Mouse (Mus musculus) gastrocnemius, postnatal 25 days (tissue): ENCODE results near the gene Olfr1393. TPM values are rescaled to one million over a fixed set of nuclear protein-coding genes. Genes with fewer than 3 reads are reported as not detected.
"Not testable (repeated sequence)": the region's sequence is repeated elsewhere in the genome, so short reads cannot be mapped to it uniquely, and the experiment has no call there.

Source experiments
- DNase-seq: peaks from one replicate; pipeline ENCODE4 v3.0.0; 2022
- total RNA-seq, 2 experiments: library from RNA; stranded (reverse); gene quantifications; 1 replicate in 1 of 2; 2 replicates in 1 of 2; pipeline ENCODE4 v1.2.3; 2021

Olfr1393 gene
- total RNA-seq, 2 experiments from 2014 or later = 0.08 TPM; not detected in 1

- no peak for DNase-seq
Observed at GRCm38 (mm10) chr11:49251380-49251761, 26.7 kb upstream of the Olfr1393 start.

GRCm38 (mm10) chr11:49252048-49252447 lies 26.1 kb upstream of the Olfr1393 start:
- DNase-seq = no peak

DNA sequence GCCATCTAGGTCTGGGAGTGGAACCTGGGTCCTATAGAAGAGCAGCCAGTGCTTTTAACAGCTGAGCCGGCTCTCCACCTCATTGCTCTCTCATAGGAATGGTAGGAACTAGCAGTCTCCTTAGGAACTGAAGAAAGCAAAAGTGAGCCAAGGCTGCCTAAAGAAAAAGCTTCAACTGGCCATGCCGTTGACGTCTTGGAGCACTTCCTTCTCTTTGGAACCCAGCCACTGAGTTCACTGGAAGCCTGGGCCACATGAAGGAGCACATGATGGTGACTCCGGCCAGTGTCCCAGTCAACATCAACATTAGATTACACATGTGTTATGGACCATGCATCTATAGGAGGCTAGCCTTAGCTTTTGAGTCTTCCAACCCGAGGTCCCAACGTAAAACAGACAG lies 25.1 kb upstream of the Olfr1393 start:
- no peak for DNase-seq

- DNase-seq = no peak
Observed at GRCm38 (mm10) chr11:49259296-49259695, 18.8 kb upstream of the Olfr1393 start.

DNA sequence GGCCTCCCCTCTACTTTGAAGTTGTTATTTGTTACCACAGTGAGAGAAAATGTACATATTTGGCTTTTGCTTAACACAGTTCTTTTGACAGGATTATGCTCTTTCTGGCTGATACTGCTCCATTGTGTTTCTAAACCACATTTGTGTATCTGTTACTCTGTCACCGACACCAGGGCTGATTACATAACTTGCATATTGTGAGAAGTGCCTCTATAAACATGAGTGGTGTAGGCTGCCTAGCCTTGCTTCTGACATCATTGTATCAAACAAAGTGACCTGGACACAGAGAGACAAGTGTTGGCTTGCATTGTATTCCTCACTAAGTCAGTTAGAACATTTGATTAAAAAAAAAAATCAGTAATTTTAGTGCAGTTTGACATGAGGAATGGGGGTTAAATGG lies 18.3 kb upstream of the Olfr1393 start:
- no peak for DNase-seq

DNA sequence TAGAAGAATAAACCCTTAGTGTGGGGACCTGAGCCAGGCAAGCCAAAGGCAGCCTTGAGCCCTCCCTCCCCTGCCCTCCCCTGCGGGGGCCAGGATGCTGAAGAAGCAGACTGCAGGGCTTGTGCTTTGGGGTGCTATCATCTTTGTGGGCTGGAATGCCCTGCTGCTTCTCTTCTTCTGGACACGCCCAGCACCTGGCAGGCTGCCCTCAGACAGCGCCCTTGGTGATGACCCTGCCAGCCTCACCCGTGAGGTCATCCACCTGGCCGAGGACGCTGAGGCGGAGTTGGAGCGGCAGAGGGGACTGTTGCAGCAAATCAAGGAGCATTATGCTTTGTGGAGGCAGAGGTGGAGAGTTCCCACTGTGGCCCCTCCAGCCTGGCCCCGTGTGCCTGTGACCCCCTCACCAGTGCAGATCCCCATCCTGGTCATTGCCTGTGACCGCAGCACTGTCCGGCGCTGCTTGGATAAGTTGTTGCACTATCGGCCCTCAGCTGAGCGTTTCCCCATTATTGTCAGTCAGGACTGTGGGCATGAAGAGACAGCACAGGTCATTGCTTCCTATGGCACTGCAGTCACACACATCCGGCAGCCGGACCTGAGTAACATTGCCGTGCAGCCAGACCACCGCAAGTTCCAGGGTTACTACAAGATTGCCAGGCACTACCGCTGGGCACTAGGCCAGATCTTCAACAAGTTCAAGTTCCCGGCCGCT lies 17.3 kb upstream of the Olfr1393 start:
- DNase-seq = no peak

DNA sequence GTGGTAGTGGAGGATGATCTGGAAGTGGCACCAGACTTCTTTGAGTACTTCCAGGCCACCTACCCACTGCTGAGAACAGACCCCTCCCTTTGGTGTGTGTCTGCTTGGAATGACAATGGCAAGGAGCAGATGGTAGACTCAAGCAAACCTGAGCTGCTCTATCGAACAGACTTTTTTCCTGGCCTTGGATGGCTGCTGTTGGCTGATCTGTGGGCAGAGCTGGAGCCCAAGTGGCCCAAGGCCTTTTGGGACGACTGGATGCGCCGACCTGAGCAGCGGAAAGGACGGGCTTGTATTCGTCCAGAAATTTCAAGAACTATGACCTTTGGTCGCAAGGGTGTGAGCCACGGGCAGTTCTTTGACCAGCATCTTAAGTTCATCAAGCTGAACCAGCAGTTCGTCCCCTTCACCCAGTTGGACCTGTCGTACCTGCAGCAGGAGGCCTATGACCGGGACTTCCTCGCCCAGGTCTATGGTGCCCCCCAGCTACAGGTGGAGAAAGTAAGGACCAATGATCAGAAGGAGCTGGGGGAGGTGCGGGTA lies 16.7 kb upstream of the Olfr1393 start:
- DNase-seq = no peak

DNA sequence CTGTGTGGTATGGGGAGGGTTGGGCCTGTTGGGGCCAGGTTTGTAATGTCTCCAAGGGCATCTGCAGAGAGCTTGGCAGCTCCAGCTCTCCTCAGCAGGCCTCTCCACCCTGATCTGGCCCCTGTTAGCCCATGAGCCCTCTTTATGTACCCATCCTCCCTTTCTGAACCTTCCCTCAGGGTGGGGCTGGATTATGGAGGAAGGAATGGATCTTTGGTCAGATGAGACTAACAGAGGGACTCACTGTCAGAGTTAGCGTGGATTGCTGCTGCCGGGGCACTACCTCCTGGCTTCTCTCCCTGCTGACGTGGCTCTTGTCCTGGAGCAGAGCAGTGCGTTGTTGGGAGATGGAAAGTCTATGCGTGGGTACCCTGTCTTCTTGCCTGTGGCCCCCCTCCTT lies 15.8 kb upstream of the Olfr1393 start:
- no peak for DNase-seq

- no peak for DNase-seq
Observed at GRCm38 (mm10) chr11:49263149-49263548, 15.0 kb upstream of the Olfr1393 start.

DNA sequence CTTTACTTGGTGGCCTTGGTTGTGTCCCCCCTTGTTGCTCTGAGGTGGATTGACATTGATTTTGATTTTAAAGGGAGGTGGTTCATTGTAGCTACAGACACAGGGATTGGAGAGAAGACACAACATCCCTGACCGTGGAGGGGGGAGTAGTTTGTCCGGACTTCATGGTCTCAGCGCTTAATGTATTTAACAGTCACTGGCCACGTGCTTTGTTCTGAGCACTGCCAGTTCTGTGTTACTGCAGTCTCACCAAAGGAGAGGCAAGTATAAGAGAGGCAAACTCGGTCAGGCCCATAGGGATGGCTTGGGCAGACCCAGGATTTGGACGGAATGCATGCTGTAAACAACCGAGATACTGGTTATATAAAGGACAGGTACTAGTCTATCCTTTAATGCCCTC lies 14.0 kb upstream of the Olfr1393 start:
- no peak for DNase-seq

- DNase-seq = no peak
Observed at GRCm38 (mm10) chr11:49264622-49265021, 13.5 kb upstream of the Olfr1393 start.

GRCm38 (mm10) chr11:49265101-49265500 lies 13.0 kb upstream of the Olfr1393 start:
- DNase-seq = no peak

DNA sequence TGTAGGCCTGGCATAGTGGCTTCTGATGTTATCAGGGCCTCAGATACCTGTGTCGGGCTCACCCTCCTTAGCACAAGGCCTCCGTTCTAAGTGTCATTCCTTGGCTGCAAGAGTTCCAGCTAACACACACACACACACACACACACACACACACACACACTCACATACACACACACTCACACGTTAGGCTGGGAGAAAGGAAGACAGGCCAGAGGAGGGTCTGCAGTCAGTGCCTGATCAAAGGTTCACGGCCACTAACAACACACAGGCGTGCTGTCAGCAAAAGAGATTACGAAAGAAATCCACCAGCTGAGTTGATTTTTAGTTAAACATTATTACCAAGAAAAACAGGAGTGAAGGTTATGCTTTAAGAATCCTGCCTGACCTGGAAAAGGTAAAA lies 11.4 kb upstream of the Olfr1393 start:
- no peak for DNase-seq

- no peak for DNase-seq
Observed at GRCm38 (mm10) chr11:49267316-49267715, 10.8 kb upstream of the Olfr1393 start.

DNA sequence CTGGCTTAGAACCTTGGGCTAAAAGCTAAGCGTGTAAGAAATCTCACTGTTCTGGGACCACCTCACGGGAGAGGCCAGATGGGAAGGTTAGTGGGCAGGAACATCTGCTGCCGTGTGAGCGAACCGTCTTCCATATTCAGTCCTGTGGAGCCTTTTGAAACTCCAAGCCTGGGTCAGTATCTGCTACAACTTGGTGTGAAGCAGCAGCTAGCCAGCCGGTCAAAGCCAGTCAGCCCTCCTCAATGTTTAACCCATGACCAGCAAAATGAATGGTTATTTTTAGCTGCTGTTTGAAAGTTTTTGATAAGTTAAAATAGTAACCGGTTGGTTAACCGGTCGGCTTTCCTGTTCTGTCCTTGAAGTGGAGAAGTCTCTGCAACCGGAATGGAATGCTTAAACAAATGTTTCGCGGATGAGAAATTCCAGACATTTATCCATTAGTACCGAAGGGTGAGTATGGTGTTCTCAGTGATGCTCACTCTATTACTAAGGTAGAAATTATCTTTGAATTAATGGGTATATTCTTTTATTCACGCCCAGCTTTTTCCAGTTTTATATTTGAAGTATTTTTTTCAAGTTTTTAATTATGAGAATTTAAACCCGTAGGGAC lies 10.0 kb upstream of the Olfr1393 start:
- no peak for DNase-seq

DNA sequence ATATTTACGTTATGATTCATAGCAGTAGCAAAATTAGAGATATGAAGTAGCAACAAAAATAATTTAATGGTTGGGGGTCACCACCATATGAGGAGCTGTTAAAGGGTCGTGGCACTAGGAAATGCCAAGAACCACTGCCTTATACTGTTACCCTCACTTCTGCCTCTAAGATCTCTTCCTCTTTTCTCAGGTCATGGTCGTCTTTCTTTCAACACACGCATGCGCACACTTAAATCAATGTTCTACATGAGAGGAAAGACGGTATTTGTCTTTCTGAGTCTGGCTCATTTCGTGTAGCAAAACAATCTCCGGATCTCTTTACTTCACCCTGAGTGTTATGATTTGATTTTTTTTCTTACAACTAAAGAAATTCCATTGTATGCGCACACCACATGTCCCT lies 8.3 kb upstream of the Olfr1393 start:
- no peak for DNase-seq

- DNase-seq = no peak
Observed at GRCm38 (mm10) chr11:49270368-49270767, 7.7 kb upstream of the Olfr1393 start.

DNA sequence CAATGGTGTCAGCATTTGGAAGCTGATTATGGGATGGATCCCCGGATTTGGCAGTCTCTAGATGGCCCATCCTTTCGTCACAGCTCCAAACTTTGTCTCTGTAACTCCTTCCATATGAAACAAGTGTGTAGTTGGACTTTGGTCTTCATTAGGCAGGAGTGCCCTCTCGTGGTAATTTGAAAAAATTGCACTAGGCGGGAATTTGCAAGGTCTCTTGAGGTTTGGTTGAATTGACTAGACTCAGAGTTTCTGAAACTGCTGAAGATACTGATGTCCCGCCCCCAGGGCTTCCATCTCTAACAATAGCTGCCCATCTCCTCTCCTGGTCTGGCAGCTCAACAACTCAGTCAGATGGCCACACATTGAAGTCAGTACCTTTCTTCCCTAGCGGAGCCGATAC lies 6.8 kb upstream of the Olfr1393 start:
- no peak for DNase-seq

- no peak for DNase-seq
Observed at GRCm38 (mm10) chr11:49273834-49274519, 4.1 kb upstream of the Olfr1393 start.

DNA sequence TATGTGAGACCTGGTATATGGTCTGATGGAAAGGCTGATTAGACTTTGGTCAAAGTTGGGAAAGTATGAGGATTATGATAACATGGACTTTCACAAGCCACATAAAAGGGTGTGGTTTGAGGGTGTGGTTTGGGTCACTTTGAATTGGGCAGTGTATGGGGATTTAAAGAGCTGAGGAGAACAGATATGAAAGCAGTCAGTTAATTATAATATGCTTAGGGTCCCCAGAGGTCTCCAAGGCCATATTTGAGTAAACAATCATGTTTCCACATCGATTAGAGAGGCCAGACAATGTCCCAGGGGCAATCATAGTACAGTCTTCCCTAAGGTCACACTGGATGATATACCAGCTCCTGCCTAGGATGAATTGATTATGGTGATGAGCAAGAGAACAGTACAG lies 6.9 kb downstream of the Olfr1393 start, which contains the start of gene Olfr1392:
Olfr1392 (plus strand) TSS at position 301 of the 400 bp plus-strand sequence.
- not testable (repeated sequence) for DNase-seq

- DNase-seq = no peak
Observed at GRCm38 (mm10) chr11:49287251-49287650, 9.1 kb downstream of the Olfr1393 start.

GRCm38 (mm10) chr11:49292777-49293176 lies 14.7 kb downstream of the Olfr1393 start:
- DNase-seq = no peak

DNA sequence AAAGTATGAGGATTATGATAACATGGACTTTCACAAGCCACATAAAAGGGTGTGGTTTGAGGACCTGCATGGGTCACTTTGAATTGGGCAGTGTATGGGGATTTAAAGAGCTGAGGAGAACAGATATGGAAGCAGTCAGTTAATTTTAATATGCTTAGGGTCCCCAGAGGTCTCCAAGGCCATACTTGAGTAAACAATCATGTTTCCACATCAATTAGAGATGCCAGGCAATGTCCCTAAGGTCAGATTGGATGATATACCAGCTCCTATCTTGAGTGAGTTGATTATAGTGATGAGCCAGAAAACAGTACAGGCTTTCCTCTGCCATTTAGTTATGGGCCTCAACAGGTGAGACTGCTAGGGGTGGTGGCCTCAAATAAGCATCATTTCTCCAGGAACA lies 26.3 kb downstream of the Olfr1393 start, which contains the start of gene Olfr10:
Olfr10 (plus strand) TSS at position 301 of the 400 bp plus-strand sequence.
- no peak for DNase-seq
